Mouse (Mus musculus): ENCODE measurements around the gene Hoxa10. TPM values are rescaled to one million over a fixed set of nuclear protein-coding genes. Genes with fewer than 3 reads are reported as not detected.

Gene Hoxa10
- total and polyA plus RNA-seq, 2 experiments: not detected

GRCm38 (mm10) chr6:52260654-52261575 is 20.3 kb upstream of the Hoxa10 start, which contains the start of gene Hoxa13:
Hoxa13 (minus strand) TSS chr6:52260880.
- no peak for DNase-seq (ENCODE audit: extremely low read depth, low read depth, low spot score)
- 0 out of 2 replicates have a peak, but pooled peaks cover 2% of the 10 kb centered on the region for H3K4me1 ChIP-seq (ENCODE audit: control insufficient read depth, insufficient read depth, low read length)
- peaks cover 37% of the 10 kb centered on the region for H3K27me3 ChIP-seq (ENCODE audit: control insufficient read depth, insufficient read depth, low read length)
- no peak within 1 kb of the TSS; the same call in 1 of the 2 replicates for H3K4me3 ChIP-seq (ENCODE audit: insufficient read depth, low read depth, low read length)
- no peak for TF ChIP-seq POLR2A (IDR thresholded peaks at IDR 0.05; ENCODE audit: extremely low read depth, insufficient read depth, low read length)
- TF ChIP-seq CTCF (IDR thresholded peaks at IDR 0.05; ENCODE audit: low read depth, low read length): no peak
- H3K79me2 ChIP-seq (ENCODE audit: control insufficient read depth, insufficient read depth, low read length): no peaks in the 10 kb centered on the region
- H3K27ac ChIP-seq (replicated peaks; ENCODE audit: insufficient read depth, low read depth, low read length): no peak within 1 kb of the TSS
- WGBS: 3% methylated on average over 54 of the region's 72 CpGs
- no peaks in the 10 kb centered on the region for H3K36me3 ChIP-seq (ENCODE audit: control insufficient read depth, insufficient read depth, low read length)
- no peak within 1 kb of the TSS for H3K9ac ChIP-seq (ENCODE audit: low read depth, low read length)

GRCm38 (mm10) chr6:52259811-52260261 is 19.2 kb upstream of the Hoxa10 start:
- H3K27ac ChIP-seq (replicated peaks; ENCODE audit: insufficient read depth, low read depth, low read length): no peak overlapping the region
- H3K27me3 ChIP-seq (ENCODE audit: control insufficient read depth, insufficient read depth, low read length): peaks cover 30% of the 10 kb centered on the region
- no peaks in the 10 kb centered on the region for H3K79me2 ChIP-seq (ENCODE audit: control insufficient read depth, insufficient read depth, low read length)
- H3K4me1 ChIP-seq (ENCODE audit: control insufficient read depth, insufficient read depth, low read length): 0 out of 2 replicates have a peak, but pooled peaks cover 2% of the 10 kb centered on the region
- 2% methylated on average over 39 of the region's 39 CpGs for WGBS
- no peaks in the 10 kb centered on the region for H3K36me3 ChIP-seq (ENCODE audit: control insufficient read depth, insufficient read depth, low read length)
- DNase-seq (ENCODE audit: extremely low read depth, low read depth, low spot score): no peak
- TF ChIP-seq CTCF (IDR thresholded peaks at IDR 0.05; ENCODE audit: low read depth, low read length): no peak
- no peak overlapping the region for H3K9ac ChIP-seq (ENCODE audit: low read depth, low read length)
- no peak overlapping the region; the same call in 1 of the 2 replicates for H3K4me3 ChIP-seq (ENCODE audit: insufficient read depth, low read depth, low read length)

GRCm38 (mm10) chr6:52259081-52259790 is 18.6 kb upstream of the Hoxa10 start:
- WGBS: 5% methylated on average over 25 of the region's 25 CpGs
- Histone ChIP-seq H3K27ac (replicated peaks; ENCODE audit: insufficient read depth, low read depth, low read length) (no peak overlapping the region), H3K4me3 (ENCODE audit: insufficient read depth, low read depth, low read length) (no peak overlapping the region), H3K36me3 (ENCODE audit: control insufficient read depth, insufficient read depth, low read length) (no peaks in the 10 kb centered on the region), H3K9ac (ENCODE audit: low read depth, low read length) (no peak overlapping the region), H3K4me1 (ENCODE audit: control insufficient read depth, insufficient read depth, low read length) (0 out of 2 replicates have a peak, but pooled peaks cover 2% of the 10 kb centered on the region), H3K27me3 (ENCODE audit: control insufficient read depth, insufficient read depth, low read length) (peaks cover 30% of the 10 kb centered on the region), H3K79me2 (ENCODE audit: control insufficient read depth, insufficient read depth, low read length) (no peaks in the 10 kb centered on the region)
- DNase-seq (ENCODE audit: extremely low read depth, low read depth, low spot score): no peak
- TF ChIP-seq POLR2A (IDR thresholded peaks at IDR 0.05; ENCODE audit: extremely low read depth, insufficient read depth, low read length) (no peak), CTCF (IDR thresholded peaks at IDR 0.05; ENCODE audit: low read depth, low read length) (no peak)

- TF ChIP-seq POLR2A (IDR thresholded peaks at IDR 0.05; ENCODE audit: extremely low read depth, insufficient read depth, low read length): no peak
- peak; percentile 67 for TF ChIP-seq CTCF (IDR thresholded peaks at IDR 0.05; ENCODE audit: low read depth, low read length)
- WGBS: 1% methylated on average over 6 of the region's 6 CpGs
- H3K4me3 ChIP-seq (ENCODE audit: insufficient read depth, low read depth, low read length): no peak overlapping the region
- peak; percentile 63 for DNase-seq (ENCODE audit: extremely low read depth, low read depth, low spot score)
- no peaks in the 10 kb centered on the region for H3K79me2 ChIP-seq (ENCODE audit: control insufficient read depth, insufficient read depth, low read length)
- no peak overlapping the region for H3K27ac ChIP-seq (replicated peaks; ENCODE audit: insufficient read depth, low read depth, low read length)
- H3K27me3 ChIP-seq (ENCODE audit: control insufficient read depth, insufficient read depth, low read length): peaks cover 38% of the 10 kb centered on the region
- 0 out of 2 replicates have a peak, but pooled peaks cover 2% of the 10 kb centered on the region for H3K4me1 ChIP-seq (ENCODE audit: control insufficient read depth, insufficient read depth, low read length)
- H3K9ac ChIP-seq (ENCODE audit: low read depth, low read length): no peak overlapping the region
- no peaks in the 10 kb centered on the region for H3K36me3 ChIP-seq (ENCODE audit: control insufficient read depth, insufficient read depth, low read length)
Observed at GRCm38 (mm10) chr6:52256956-52257355, 16.3 kb upstream of the Hoxa10 start.

- Histone ChIP-seq H3K27me3 (ENCODE audit: control insufficient read depth, insufficient read depth, low read length) (peaks cover 44% of the 10 kb centered on the region), H3K36me3 (ENCODE audit: control insufficient read depth, insufficient read depth, low read length) (no peaks in the 10 kb centered on the region), H3K79me2 (ENCODE audit: control insufficient read depth, insufficient read depth, low read length) (no peaks in the 10 kb centered on the region), H3K9ac (ENCODE audit: low read depth, low read length) (no peak overlapping the region), H3K27ac (replicated peaks; ENCODE audit: insufficient read depth, low read depth, low read length) (no peak overlapping the region), H3K4me3 (ENCODE audit: insufficient read depth, low read depth, low read length) (no peak overlapping the region), H3K4me1 (ENCODE audit: control insufficient read depth, insufficient read depth, low read length) (no peaks in the 10 kb centered on the region)
- no peak for DNase-seq (ENCODE audit: extremely low read depth, low read depth, low spot score)
- WGBS: 4% methylated on average over 59 of the region's 59 CpGs
- TF ChIP-seq CTCF (IDR thresholded peaks at IDR 0.05; ENCODE audit: low read depth, low read length): no peak
- TF ChIP-seq POLR2A (IDR thresholded peaks at IDR 0.05; ENCODE audit: extremely low read depth, insufficient read depth, low read length): no peak
Observed at GRCm38 (mm10) chr6:52253511-52254500, 13.2 kb upstream of the Hoxa10 start.
